Mouse (Mus musculus) testis, adult 2 months (tissue): Measurements from ENCODE around the gene Mdfic.

Experiments used
- CTCF ChIP-seq: fragments of 200-500 bp; IDR thresholded peaks from 2 replicates; pipeline ENCODE4 v1.5.1; 2012; ENCODE audit warnings: low read depth, mild to moderate bottlenecking, inconsistent platforms, low read length, moderate library complexity; ENCODE audit not compliant: control insufficient read depth, insufficient read depth, insufficient replicate concordance
- POLR2A ChIP-seq: fragments of 200-500 bp; IDR thresholded peaks from 2 replicates; pipeline ENCODE4 v1.6.1; 2012; ENCODE audit warnings: low read depth, mild to moderate bottlenecking, inconsistent platforms, low read length, moderate library complexity; ENCODE audit not compliant: control insufficient read depth

DNA sequence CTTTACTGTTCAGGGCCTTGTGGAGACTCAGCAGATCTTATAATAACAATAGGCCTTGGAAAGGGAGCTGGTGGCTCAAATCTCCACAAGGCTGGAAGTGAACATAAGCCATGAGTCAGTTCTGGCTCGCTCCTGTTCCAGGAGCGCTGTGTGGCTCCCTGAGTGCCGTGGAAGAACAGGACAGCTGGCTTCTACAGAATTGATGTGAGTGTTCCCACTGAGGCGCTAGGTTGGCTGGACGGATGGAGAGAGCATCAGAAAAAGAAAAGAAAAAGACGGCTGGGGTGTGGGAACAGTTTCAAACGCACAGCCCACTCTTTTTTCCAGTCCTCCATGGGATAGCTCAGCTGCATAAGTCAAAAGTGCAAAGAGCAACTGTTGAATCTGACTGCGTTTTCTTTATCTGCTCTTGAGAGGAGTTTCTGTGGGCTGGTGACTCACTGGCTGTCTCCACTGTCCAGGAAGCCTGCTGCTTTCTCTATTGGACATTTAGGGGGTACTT is 22.9 kb downstream of the Mdfic start:
- TF ChIP-seq CTCF, result no peak
- TF ChIP-seq POLR2A, result no peak
